Mouse (Mus musculus): ENCODE measurements around the gene Shisal2a. TPM values are rescaled to one million over a fixed set of nuclear protein-coding genes. Genes with fewer than 3 reads are reported as not detected.

Gene Shisal2a
- polyA plus RNA-seq (2014; fragmentation: Illumina TruSeq; extraction: RNeasy Lipid Tissue Mini Kit (QIAGEN cat#74804)), result not detected

GRCm38 (mm10) chr4:108383183-108383714 lies at the start of gene Shisal2a:
Shisal2a (minus strand) TSS chr4:108383349.

DNA sequence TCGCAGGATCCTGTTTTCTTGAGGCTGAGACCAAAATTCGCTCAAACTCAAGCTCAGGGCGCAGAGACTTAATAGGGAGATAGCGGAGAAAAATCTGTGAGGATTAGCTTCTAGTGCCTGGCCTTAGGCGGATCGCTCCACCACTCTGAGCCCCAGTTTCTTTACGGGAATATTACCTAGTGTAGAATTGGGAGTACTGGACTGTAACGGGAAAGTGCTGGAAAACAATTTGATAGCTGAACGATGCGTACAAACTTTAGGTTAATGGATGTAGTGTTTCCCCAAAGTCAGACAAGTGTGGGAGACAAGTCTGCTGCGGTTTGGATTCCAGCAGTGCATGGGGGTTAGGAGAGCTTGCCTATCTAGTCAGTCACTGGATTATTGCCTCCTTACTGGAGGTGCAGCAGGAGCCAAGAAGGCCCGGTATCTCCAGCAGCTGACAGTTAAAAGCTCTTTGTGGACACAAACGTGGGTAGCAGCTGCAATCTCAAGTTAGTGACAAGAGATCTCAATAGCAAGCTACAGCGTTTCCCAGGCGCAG lies 23.8 kb upstream of the Shisal2a start, which contains the start of gene Gpx7:
Gene Gpx7, minus strand, starts transcription at position 101 of the 541 bp plus-strand sequence.

DNA sequence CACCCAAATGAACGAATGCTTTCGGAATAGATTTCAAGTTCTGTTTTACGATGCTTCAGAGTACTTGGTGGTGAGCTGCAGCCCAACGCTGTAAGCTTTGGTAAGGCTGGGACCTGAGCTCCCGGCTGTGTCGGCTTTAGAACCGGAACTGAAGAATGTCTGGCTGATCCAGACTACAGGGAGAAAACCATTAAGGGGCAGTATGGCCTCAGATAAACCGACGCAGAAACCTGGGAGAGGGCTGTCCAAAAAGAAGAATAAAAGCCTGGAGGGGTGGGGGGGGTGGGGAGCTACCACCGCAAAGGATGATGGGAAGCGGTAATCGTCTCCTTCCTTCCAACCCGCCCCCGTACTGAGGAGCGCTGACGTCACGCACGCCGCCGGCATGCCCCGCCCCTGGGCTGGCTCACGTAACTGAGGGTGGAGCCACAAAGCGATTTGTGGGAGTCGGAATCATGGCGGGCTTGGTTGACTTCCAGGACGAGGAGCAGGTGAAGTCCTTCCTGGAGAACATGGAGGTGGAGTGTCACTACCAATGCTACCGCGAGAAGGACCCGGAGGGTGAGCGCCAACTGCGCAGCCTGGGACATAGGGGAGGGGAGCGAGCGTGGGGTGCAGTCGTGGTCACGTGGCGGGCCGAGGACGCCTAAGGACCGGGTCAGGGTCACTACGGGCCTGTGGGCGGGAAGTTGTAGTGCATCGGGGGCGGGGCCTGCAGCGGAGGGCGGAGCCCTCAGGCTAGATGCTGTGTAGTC lies 55.2 kb downstream of the Shisal2a start, which contains the start of gene Coa7:
Gene Coa7, plus strand, starts transcription at position 411 of the 755 bp plus-strand sequence.

Other genes with a start within 250 kb of the Shisal2a start
- gene Scp2, start 238.4 kb downstream of the Shisal2a start, polyA plus RNA-seq (2014; fragmentation: Illumina TruSeq; extraction: RNeasy Lipid Tissue Mini Kit (QIAGEN cat#74804)), result 254 TPM
- 8.3 TPM for gene Echdc2, start 217.9 kb downstream of the Shisal2a start, polyA plus RNA-seq (2014; fragmentation: Illumina TruSeq; extraction: RNeasy Lipid Tissue Mini Kit (QIAGEN cat#74804))
- gene Zyg11a, start 165.3 kb downstream of the Shisal2a start, polyA plus RNA-seq (2014; fragmentation: Illumina TruSeq; extraction: RNeasy Lipid Tissue Mini Kit (QIAGEN cat#74804)), result not detected
- gene Zyg11b, start 82.3 kb downstream of the Shisal2a start, polyA plus RNA-seq (2014; fragmentation: Illumina TruSeq; extraction: RNeasy Lipid Tissue Mini Kit (QIAGEN cat#74804)), result 73.4 TPM
- 9.4 TPM for gene Coa7, start 55.2 kb downstream of the Shisal2a start, polyA plus RNA-seq (2014; fragmentation: Illumina TruSeq; extraction: RNeasy Lipid Tissue Mini Kit (QIAGEN cat#74804))
- 9.2 TPM for gene Gpx7, start 23.6 kb upstream of the Shisal2a start, polyA plus RNA-seq (2014; fragmentation: Illumina TruSeq; extraction: RNeasy Lipid Tissue Mini Kit (QIAGEN cat#74804))
- 418 TPM for gene Tut4, start 76.1 kb upstream of the Shisal2a start, polyA plus RNA-seq (2014; fragmentation: Illumina TruSeq; extraction: RNeasy Lipid Tissue Mini Kit (QIAGEN cat#74804))
- 82.1 TPM for gene Prpf38a, start 196.0 kb upstream of the Shisal2a start, polyA plus RNA-seq (2014; fragmentation: Illumina TruSeq; extraction: RNeasy Lipid Tissue Mini Kit (QIAGEN cat#74804))
- 7.4 TPM for gene Orc1, start 196.1 kb upstream of the Shisal2a start, polyA plus RNA-seq (2014; fragmentation: Illumina TruSeq; extraction: RNeasy Lipid Tissue Mini Kit (QIAGEN cat#74804))
- gene Cc2d1b, start 236.6 kb upstream of the Shisal2a start, polyA plus RNA-seq (2014; fragmentation: Illumina TruSeq; extraction: RNeasy Lipid Tissue Mini Kit (QIAGEN cat#74804)), result 46.4 TPM